Mouse (Mus musculus) cortical plate, adult 2 months (tissue): Measurements from ENCODE around the gene Pabpn1l. TPM values are rescaled to one million over a fixed set of nuclear protein-coding genes. Genes with fewer than 3 reads are reported as not detected.
"Not testable (repeated sequence)": the region's sequence is repeated elsewhere in the genome, so short reads cannot be mapped to it uniquely, and the experiment has no call there.

Source experiments
- H3K27ac ChIP-seq: fragments of 200-500 bp; 2 replicates; pipeline ENCODE4 v1.5.1; 2012; ENCODE audit warnings: low read length, control low read depth, inconsistent platforms; ENCODE audit not compliant: insufficient read depth
- H3K4me1 ChIP-seq: fragments of 200-500 bp; 2 replicates; pipeline ENCODE4 v1.6.1; 2011; ENCODE audit warnings: low read length; ENCODE audit not compliant: control insufficient read depth, insufficient read depth
- H3K4me3 ChIP-seq: fragments of 200-500 bp; 2 replicates; pipeline ENCODE4 v1.5.1; 2011; ENCODE audit warnings: mild to moderate bottlenecking, low read length, control low read depth; ENCODE audit not compliant: insufficient read depth
- CTCF ChIP-seq: fragments of 200-500 bp; IDR thresholded peaks from 2 replicates; pipeline ENCODE4 v1.5.1; 2011; ENCODE audit warnings: mild to moderate bottlenecking, control low read depth, low read length; ENCODE audit not compliant: insufficient read depth; ENCODE audit errors: extremely low read depth
- POLR2A ChIP-seq: fragments of 200-500 bp; IDR thresholded peaks from 2 replicates; pipeline ENCODE4 v1.6.1; 2011; ENCODE audit warnings: mild to moderate bottlenecking, low read length, control low read depth; ENCODE audit not compliant: insufficient read depth; ENCODE audit errors: extremely low read depth
- polyA plus RNA-seq: library from polyadenylated mRNA; depleted of rRNA; stranded (reverse); fragments of >200 nt; gene quantifications from 2 replicates; pipeline ENCODE4 v1.2.3, GENCODE M21; 2012

Gene Pabpn1l
- polyA plus RNA-seq, 1 experiment, result not detected

GRCm38 (mm10) chr8:122636803-122637175 is 14.2 kb upstream of the Pabpn1l start:
- TF ChIP-seq POLR2A (no peak), CTCF (no peak)
- no peak overlapping the region for H3K4me3 ChIP-seq
- H3K4me1 ChIP-seq, result peaks cover 9% of the 10 kb centered on the region
- no peak overlapping the region for H3K27ac ChIP-seq

- Histone ChIP-seq H3K4me1 (peaks cover 6% of the 10 kb centered on the region), H3K27ac (no peak overlapping the region), H3K4me3 (no peak overlapping the region)
- TF ChIP-seq POLR2A (no peak), CTCF (no peak)
Measured at GRCm38 (mm10) chr8:122635878-122636802, 13.6 kb upstream of the Pabpn1l start.

DNA sequence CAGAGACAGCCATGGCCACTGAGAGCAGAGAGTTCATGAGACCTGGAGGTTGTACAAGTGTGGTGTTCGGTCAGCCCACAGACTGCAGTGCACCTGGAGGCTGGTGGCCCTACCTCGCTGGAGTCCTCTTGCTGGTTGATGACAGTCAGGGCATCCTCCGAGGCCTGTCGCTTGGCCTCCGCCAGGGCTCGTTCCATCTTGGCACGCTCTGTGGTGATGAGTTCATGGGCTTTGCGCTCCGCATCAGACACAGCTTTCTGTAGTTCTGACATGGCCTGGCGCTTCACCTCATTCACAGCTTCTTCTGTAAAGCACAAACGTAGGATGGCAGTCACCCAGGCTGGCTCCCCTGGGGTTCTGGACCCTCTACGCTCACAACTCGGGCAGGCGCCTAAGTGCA is 10.7 kb upstream of the Pabpn1l start:
- no peak overlapping the region for H3K27ac ChIP-seq
- no peak overlapping the region for H3K4me3 ChIP-seq
- TF ChIP-seq CTCF, result no peak
- TF ChIP-seq POLR2A, result no peak
- 0 out of 2 replicates have a peak, but pooled peaks cover 3% of the 10 kb centered on the region for H3K4me1 ChIP-seq

- not testable (repeated sequence) for H3K4me1 ChIP-seq, H3K4me3 ChIP-seq, H3K27ac ChIP-seq
Measured at GRCm38 (mm10) chr8:122632134-122632533, 9.6 kb upstream of the Pabpn1l start.

- H3K4me3 ChIP-seq, result no peak overlapping the region
- H3K27ac ChIP-seq, result no peak overlapping the region
- TF ChIP-seq POLR2A (no peak), CTCF (no peak)
- H3K4me1 ChIP-seq, result no peaks in the 10 kb centered on the region
Measured at GRCm38 (mm10) chr8:122630696-122631095, 8.2 kb upstream of the Pabpn1l start.

DNA sequence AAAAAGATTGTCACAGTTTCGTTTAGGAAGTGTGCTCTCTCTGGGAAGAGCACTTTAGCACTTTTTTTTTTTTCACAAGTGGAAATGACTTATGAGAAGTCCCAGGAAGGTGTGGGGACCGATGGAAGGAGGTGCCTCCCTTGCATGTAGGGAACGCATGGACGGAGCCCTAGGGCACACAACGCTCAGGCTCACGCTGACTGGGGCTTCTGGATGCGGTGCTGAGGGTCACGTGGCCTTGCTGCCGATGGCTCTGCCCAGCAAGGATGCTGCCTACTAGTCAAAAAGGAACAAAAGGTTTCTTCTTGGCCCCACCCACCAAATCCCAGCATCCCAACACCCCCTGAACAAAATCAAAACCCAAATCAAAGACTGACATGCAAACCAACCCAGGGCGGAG is 6.8 kb upstream of the Pabpn1l start:
- no peak for TF ChIP-seq POLR2A
- no peak for TF ChIP-seq CTCF
- Histone ChIP-seq H3K4me3 (no peak overlapping the region), H3K27ac (no peak overlapping the region), H3K4me1 (no peaks in the 10 kb centered on the region)

- no peaks in the 10 kb centered on the region for H3K4me1 ChIP-seq
- H3K4me3 ChIP-seq, result no peak overlapping the region
- H3K27ac ChIP-seq, result no peak overlapping the region
- TF ChIP-seq POLR2A (no peak), CTCF (no peak)
Measured at GRCm38 (mm10) chr8:122626896-122627295, 4.4 kb upstream of the Pabpn1l start.

- H3K4me3 ChIP-seq, result no peak overlapping the region
- TF ChIP-seq CTCF, result no peak
- TF ChIP-seq POLR2A, result no peak
- no peaks in the 10 kb centered on the region for H3K4me1 ChIP-seq
- H3K27ac ChIP-seq, result no peak overlapping the region
Measured at GRCm38 (mm10) chr8:122625811-122626210, 3.3 kb upstream of the Pabpn1l start.

GRCm38 (mm10) chr8:122624653-122625052 is 2.1 kb upstream of the Pabpn1l start:
- no peaks in the 10 kb centered on the region for H3K4me1 ChIP-seq
- H3K27ac ChIP-seq, result no peak overlapping the region
- no peak overlapping the region for H3K4me3 ChIP-seq
- no peak for TF ChIP-seq CTCF
- no peak for TF ChIP-seq POLR2A
